Mouse (Mus musculus): ENCODE measurements around the gene Jag1.

The Jag1 gene

DNA sequence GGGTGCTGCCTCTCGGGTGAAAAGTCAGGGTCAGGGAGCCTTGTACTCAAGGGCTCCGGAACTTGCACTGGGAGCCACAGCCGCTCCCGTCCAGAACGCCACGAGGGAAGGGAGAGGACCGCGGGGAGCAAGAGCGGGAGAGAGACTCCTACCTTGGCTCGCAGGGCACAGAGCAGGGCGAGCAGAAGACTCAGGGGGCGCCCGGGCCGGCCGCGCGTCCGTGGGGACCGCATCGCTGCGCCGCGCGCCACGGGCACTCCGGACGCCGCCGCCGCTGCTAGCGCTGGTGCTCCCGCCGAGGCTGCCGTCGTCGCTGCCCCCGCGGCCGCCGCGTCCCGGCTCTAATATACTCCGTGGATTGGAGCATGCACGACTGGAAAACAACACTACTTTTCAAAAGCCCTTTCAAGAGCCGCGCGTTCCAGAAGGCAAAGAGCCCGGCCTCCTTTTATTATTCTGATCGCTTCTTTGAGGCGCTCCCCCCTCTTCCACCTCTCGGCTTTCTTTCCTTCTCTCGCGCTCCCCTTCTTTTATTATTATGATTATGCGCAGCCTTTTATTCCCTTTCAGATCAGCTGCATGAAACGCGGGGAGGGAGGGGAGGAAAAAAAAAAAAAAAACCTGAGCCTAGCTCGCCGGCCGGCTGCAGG lies at the start of gene Jag1:
TSS of gene Jag1 (minus strand) at position 620 of the 650 bp plus-strand sequence.
- peak; percentile 8 for DNase-seq (ENCODE audit: low spot score)

DNA sequence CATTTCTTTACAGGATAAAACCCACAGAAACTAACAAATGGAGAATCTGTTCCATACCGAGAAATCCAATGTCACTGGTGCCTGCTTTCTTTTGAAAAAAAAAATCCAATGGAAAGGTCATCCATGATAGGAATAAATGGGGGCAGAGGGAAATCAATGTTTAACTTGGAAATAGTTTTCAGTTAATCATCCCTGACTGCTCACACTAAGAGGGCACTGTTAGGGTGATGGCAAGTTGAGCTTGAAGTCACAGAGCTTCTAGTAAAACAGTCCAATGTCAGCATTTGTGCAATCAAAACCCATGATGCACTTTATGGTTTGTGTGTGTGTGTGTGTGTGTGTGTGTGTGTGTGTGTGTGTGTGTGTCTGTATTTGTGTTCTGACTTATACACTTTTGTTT lies 39.6 kb upstream of the Jag1 start:
- DNase-seq (ENCODE audit: low spot score): no peak

DNA sequence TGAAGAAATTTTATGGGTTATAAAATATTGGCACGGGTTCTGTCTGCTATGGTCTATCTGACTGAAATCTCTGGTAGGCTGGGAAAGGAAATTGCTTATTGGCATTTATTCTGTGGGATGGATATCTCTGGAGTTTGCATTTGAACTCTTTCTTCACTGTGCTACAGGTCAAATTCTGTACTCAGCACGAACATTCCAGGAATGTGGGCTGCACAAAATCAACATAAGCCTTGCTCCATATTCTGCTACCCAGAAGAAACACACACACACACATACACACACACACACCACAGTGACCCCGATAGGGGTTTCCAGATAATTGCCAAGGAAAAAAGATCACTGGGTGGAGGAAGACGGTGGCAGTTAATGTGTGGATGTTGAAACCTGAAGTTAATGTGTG lies 37.4 kb upstream of the Jag1 start:
- no peak for DNase-seq (ENCODE audit: low spot score)

DNA sequence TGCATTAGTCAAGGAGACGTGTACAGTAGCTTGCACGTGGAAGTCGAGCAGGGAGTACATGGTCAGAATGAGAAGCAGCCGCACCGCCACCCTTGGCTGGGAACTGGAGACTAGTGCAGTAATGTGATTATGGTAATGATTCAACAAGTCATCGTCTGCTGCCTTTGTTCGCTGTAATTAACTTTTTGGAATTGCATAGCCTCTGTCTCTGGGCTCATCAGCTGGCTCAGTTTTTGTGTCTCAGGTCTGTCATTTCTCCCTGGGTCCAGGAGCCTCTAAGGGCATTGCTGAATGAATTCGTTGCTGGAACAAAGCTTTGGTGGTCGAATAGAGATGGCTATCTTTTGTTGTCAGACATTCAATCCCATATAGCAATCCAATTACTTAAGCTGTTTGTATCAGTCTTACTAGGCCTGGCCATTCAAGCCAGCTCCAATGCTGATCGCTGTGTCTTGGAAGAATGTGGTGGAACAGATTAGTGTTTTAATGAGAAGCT lies 36.8 kb upstream of the Jag1 start:
- no peak for DNase-seq (ENCODE audit: low spot score)

DNA sequence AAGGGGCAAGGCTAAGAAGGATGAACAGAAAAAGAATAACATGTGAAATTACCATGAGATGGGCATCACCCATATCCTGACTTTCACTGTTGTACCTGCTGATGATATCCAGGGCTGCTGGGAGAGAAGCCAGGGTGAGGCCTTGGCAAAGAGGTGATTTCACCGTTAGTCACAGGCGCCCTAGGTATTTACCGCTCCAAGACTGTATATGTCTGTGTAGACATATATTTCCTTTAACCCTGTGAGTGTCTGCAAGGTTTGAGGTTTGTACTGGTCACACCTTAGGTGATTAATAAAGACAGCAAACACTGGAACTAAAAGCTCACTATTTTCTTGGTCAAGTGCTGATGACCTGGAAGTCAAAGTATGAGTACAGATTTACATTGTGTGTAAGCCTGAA lies 34.5 kb upstream of the Jag1 start:
- no peak for DNase-seq (ENCODE audit: low spot score)

DNA sequence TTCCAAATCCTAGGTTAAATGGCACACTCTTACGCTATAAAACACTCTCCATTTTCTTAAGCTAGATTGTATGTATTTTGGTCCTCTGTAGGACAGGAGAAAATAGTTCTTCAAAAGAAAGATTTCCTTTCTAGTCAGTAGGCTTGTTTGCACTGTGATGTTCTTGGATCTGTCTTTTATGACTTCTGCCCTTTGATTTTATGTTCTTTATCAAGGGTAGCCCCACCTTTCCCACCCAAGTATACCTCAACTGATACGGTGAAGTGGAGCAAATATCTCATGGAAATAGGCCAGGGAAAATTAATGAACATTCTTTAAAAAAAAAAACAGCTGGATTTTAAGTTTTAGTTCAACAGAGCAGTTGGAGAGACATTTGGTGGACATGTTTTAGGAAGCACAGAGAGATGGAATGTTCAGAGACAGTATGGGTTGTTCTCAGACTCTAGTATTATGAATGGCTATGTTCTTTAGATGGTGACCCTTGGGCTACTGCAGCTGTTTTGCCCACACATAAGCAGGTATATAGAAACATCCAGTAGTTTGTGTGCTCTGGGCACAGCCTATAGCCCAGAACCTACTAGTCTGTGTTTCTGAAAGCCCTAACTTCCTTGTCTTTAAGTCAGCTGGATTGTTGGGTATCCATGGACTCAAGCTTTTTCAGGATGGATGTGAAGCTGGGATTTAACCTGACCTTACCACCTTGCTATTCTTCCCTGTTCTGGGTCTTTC lies 30.7 kb upstream of the Jag1 start:
- no peak for DNase-seq (ENCODE audit: low spot score)

DNA sequence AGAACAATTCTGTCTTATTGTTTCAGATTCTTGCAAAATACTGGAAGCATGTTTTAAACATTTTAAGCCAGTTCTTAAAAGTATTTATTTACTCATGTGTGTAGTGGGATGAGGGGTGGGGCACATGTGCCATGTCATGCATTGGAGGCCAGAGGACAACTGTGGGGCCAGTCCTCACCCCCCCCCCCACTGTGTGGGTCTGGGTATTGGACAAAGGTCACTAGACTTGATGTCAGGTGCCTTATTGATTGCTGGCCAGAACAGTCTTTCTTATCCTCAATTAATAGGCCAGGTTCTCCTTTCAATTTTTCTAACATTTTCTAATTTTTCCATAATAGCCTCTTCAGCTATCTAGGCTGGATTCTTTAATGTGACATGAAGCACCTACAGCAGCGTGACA lies 21.6 kb upstream of the Jag1 start:
- DNase-seq (ENCODE audit: low spot score): no peak

DNA sequence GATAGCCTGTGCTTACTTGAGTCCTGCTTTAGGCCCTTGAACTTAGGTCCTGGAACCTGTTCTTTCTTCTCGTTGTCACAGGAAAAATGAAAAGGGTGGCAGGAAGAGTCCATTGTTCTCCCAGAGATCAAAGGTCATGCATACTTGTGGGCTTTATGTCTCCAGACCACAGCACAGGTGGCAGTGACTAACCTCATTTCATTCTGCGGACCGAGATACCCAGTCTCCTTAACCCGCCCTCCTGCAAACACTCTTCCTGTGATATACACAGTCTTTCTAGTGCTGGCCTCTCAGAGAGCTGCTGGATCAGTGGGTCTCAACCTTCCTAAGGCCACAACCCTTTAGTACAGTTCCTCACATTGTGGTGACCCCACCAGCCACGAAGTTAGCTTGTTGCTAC lies 17.6 kb upstream of the Jag1 start:
- no peak for DNase-seq (ENCODE audit: low spot score)

DNA sequence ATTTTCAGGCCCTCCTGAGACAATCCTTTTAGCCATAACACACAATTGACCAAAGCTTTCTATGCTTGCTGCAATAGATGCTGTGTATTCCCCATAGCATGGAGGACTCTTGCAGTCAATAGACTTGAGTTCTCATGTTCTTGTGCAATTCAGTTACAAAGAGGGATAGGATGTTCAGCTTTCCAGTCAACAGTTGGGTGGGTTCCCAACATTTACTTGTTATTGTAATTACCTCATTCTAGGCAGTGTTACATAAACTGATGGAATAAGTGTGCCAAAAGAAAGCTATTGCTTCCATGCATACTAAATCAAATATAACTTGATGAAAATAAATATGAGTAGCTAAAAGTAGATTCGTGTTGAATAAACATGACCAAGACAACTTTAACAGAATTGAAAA lies 8.4 kb upstream of the Jag1 start:
- no peak for DNase-seq (ENCODE audit: low spot score)

DNA sequence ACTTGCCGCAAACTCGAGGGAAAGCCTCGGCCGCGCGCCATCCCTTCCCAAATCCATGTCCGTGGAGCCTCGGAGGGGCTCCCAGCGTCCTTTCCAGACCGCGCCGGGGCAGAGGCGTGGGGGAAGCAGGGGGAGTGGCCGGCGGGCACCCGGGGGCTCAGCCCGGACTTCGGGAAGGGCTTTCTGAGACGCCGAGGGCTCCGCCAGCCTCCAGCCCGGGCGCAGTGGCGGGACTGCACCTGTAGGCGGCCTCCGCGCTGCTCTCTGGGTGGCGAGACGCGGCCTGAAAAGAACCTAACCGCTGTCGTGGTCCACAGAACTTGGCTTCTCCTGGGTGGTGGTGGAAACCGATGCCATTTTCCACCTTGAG lies 862 bp upstream of the Jag1 start:
- DNase-seq (ENCODE audit: low spot score): peak; percentile 76

DNA sequence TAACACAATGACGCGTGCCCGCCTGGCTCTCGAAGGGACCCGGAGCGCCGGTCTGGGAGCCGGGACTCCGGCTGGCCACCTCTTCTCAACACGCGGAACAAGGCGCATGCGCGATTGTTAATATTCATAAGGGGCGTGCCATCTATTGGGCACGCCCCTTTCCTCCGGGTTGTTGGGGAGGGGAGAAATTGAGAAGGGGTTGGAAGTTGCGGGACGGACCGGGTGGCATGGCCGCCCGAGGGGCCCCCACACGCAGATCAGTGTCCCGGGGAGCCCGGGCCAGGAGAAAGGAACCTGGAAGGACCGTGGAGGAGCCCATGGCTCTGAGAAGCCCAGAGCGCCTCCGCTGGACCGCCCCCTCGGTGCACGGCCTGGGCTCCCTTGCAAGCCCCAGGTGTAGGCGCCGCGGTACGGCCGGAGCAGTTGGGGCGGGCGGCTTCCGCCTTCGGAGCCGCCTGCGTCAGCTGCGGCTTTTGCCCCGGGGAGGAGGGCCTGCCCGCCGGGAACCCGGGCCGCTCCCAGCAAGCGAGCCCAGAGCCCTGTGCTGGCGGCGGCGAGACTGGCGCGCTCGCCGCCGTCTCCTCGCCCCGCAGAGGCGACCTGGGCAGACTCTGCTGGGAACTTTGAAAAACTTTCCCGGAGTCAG lies 354 bp upstream of the Jag1 start:
- DNase-seq (ENCODE audit: low spot score): peak; percentile 87

DNA sequence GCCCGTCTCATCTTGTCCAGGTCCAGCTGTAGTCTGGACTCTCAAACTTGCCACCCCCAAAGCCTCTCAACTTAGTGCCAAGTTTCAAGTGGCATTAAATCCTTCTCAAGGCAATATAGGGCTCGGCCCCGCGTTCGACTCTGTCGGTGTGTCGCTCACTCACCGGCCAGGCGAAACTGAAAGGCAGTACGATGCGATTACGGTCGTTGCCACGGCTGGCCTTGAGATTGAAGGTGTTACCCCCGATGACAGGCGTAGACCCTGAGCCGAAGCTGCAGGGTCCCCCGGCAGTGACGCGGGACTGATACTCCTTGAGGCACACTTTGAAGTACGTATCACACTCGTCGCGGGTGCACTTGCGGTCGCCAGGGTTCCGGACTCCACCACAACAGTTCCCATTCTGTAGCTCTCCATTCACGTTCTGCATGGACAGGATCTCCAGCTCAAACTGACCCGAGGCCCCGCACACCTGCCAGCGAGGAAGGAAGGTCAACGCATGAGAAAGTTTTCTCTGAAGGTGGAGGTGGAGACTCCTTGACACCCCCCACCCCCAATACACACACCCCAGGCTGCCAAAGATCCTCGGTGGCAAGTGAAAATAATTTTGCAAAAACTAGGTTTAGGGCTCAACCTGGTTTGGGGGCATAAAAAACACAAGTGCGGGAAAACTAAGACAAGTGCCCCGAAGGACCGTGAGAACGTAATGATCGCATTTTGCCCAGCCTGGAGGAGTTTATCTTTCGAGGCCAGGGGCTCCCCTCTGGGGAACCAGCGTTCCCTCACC lies 1.0 kb downstream of the Jag1 start:
- DNase-seq (ENCODE audit: low spot score): no peak

DNA sequence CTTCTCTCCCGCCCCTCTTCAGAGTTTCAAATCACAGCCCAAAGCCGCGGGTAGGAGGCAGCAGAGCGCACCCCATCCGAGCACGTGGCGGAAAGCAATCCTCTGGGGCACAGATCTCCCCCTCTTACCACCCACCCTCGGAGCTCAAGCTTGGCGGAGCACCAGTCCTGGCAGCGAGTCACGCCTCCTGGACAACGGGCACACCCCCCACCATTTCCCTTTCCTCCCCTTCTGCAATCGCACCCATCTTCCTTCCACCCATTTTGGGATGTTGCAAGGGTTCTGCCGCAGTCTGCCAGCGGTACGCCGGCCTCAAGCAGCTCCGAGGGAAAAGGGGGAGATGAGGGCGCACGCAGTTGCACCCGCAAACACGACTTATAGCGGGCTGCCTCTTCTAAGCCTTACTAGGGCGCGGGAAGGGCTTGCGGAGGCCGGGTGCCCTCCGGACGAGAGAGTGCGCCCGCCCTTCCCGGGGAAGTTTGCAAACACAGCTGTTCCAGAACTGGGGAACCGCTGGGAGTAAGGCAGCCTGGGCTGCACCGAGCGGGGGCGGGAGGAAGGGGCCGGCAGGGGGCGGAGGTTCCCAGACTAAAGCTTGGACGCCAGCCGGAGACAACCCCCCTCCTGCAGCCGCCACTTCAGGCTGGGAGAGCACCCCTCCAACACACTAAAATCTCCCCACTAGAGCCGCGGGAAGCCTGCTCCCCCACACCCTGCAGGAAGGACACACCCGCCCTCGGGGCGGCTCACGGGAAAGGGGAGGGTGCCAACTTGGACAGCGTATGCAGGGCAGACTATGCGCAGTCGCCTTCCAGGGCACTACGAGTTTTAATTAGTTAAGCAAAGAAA lies 2.0 kb downstream of the Jag1 start:
- peak; percentile 79 for DNase-seq (ENCODE audit: low spot score)

DNA sequence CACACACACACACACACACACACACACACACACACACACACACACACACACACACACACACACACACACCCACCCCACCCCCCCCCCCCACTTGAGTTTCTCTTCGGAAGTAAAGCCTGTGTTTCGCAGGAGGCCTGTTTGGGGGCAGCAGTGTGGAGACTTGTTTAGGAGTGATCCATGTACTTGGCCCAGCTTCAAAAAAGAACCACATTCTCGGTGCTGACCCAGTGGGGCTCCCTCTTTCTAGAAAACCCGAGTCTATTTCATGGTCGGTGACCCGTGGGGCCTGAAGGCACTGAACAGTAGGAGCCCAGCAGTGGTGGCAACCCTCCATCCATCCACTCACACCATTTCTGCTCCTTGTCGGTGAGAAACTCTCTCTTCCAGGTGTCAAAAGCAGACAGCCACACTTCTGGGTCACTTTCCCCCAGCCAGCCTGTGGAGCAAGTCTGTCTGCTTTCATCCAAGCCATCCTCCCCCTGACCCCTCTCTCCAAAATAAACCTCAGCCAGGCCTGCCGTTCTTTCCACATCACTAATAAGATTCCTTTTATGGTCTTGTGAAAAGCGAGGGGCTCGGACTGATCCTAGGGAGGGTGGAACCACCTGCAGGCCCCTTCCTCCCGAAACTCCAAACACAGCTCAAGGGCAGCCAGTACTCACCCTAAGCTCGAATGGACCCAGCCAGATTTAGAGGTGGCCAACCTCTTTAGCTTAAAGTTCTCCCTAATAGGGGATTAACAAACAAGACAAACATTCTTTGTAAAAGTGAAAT lies 3.0 kb downstream of the Jag1 start:
- peak; percentile 7 for DNase-seq (ENCODE audit: low spot score)

DNA sequence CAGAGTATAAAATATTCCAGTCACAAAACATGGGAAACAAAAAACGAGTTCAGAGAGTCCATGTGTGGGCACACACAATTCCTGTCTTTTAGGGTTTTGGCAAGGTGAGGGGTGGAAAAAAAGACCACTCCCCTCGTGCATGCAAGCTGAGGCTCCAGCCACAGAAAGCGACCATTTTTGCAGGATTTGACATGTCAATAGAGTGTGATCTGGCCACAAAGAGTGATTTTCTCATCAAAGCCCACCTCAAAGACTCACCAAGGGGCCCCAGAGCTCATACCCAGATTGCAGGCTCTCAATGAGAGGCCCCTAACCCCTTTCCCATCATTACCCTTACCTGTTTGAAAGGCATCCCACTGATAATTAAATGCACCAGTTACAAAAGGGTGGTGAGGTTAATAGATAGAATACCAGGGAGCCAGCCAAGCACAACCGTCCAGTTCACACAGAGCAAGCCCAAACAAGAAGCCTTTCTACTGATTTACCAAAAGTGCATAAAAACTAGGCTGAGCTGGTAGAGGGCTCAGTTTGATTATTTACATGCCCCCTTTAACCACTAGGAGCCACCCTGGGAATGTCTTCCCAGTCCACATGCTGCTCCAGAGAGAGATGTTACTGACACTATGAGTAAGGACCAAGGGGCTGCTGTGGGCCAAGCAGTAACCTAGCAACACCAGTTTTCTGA lies 6.1 kb downstream of the Jag1 start:
- DNase-seq (ENCODE audit: low spot score): no peak

DNA sequence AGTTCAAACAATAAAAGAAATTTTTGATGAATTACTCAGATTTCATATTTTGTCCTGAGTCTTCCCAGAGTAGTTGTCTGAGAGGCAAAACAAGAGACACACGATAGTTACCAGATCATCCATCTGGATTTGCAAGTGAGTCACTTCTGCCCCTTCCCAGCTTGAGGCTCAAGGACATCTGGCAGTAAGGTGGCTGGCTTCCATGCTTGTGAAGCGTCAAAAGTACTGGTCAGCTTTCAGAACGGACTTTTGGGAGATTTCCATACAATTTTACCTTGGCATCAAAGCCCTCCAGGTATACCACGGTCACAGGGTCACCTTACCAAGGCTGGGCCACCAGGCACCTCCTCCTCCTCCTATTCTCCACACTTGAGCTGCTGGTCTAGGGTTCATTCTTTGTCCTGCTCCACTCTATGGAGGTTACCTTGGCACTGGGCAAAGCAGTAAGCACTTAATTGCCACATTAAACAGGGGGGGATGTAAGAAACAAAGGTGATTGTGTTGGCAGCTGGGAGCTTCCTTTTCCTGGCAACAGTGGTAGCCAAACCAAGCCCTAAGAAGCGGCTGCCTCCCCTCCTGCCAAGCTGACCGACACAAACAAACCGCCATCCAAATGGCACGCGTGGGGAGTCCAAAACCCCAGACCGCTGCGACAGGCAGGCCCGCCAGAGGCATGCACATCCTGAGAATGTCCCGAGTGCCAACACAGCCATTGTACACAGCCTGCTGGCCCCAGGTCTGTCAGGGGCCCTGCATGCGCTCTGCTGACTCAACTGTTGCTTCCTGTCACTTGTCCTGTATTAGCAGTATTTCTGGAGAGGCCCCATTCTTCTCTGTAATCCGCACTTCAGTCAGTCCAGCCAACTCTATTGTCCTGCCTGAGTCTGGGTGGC lies 6.9 kb downstream of the Jag1 start:
- peak; percentile 15 for DNase-seq (ENCODE audit: low spot score)

DNA sequence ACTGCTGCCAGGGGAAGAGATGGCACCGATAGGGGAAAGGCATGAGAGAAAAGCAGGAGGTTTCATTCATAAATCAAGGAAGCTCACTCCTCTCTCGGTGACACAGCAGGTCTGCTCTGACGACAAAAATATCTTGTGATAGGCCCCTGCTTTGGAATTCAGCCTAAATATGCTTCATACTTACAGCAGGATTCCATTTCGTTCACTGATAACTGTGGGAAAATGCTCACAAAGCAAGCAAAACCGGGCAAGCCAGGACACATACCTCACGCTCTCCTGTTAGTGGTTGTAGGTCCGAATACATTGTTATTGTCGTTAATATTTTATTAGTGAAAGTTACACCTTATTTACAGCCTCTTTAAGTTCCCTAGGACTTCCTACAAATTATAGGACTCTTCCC lies 8.5 kb downstream of the Jag1 start:
- DNase-seq (ENCODE audit: low spot score): no peak

DNA sequence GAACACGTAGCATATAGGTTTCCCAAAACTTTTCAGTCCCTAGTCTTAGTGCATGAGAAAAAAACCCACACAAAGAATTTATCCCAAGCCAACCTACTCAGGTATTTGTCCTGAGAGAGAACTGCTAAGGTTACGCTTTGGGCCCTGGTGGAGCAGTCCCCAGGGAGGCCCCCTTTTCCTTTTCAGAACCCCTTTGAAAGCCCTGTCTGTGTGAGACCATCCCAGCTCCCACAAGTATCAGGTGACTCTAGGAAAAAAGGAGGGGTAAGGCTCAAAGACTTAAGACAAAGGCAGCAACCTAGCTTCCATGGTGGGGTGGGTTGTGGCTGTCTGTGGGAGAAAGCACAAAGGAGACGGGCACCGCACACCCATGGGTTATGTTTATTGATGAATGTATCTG lies 9.2 kb downstream of the Jag1 start:
- DNase-seq (ENCODE audit: low spot score): no peak

DNA sequence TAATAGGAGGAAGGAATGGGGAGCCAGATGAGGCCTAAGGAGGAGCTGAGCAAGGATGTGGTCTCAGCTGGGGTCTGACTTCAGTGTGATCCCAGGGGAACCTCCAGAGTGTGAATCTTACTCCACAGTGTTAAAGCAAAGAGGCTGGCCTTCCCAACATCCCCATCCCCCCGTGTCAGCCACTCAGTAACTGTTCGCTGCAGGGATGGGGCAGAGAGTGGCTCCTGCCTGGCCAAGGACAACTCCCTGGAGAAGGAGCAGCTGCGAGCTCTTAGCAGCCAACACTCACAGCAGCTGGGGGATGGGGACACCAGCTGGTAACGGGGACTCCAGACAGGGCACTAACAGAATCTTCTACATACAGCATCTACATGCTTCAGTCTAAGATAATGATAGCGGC lies 15.4 kb downstream of the Jag1 start:
- DNase-seq (ENCODE audit: low spot score): no peak

Measured in ovary, adult 18-20 months (tissue).